Mouse (Mus musculus) midbrain, embryonic 16.5 days (tissue): Measurements from ENCODE around the gene Fam83g. TPM values are rescaled to one million over a fixed set of nuclear protein-coding genes. Genes with fewer than 3 reads are reported as not detected.
A peak's percentile ranks its signal among the peaks of the same experiment; 100 is the strongest.

ENCODE experiments used
- ATAC-seq: fragments of 200-750 bp; cut with Nextera tagmentation; 2 replicates; pipeline ENCODE4 v1.8.0; 2017; ENCODE audit warnings: moderate TSS enrichment
- H3K27ac ChIP-seq: fragments of 300-500 bp; sonication (generic); 2 replicates; pipeline ENCODE4 v1.5.1; 2014; ENCODE audit warnings: mild to moderate bottlenecking, low read length, mixed read lengths
- H3K27me3 ChIP-seq: fragments of 300-500 bp; sonication (generic); 2 replicates; pipeline ENCODE4 v1.6.1; 2014; ENCODE audit warnings: low read depth, low read length, mixed read lengths; ENCODE audit not compliant: control insufficient read depth, insufficient read depth
- H3K36me3 ChIP-seq: fragments of 300-500 bp; sonication (generic); 2 replicates; pipeline ENCODE4 v1.6.1; 2014; ENCODE audit warnings: mild to moderate bottlenecking, low read length, moderate library complexity, mixed read lengths; ENCODE audit not compliant: control insufficient read depth, insufficient read depth
- H3K4me1 ChIP-seq: fragments of 300-500 bp; sonication (generic); 2 replicates; pipeline ENCODE4 v1.6.1; 2014; ENCODE audit warnings: mild to moderate bottlenecking, low read length, mixed read lengths; ENCODE audit not compliant: control insufficient read depth, insufficient read depth
- H3K4me2 ChIP-seq: fragments of 300-500 bp; sonication (generic); 2 replicates; pipeline ENCODE4 v1.6.1; 2014; ENCODE audit warnings: mild to moderate bottlenecking, low read length, mixed read lengths
- H3K4me3 ChIP-seq: fragments of 300-500 bp; sonication (generic); 2 replicates; pipeline ENCODE4 v1.5.1; 2014; ENCODE audit warnings: low read depth, mild to moderate bottlenecking, low read length, moderate library complexity, mixed read lengths
- H3K9ac ChIP-seq: fragments of 300-500 bp; sonication (generic); 2 replicates; pipeline ENCODE4 v1.6.1; 2014; ENCODE audit warnings: low read depth, low read length, mixed read lengths
- H3K9me3 ChIP-seq: fragments of 300-500 bp; sonication (generic); replicated peaks from 2 replicates; pipeline ENCODE4 v1.6.1; 2014; ENCODE audit warnings: mild to moderate bottlenecking, low read length, mixed read lengths; ENCODE audit not compliant: control insufficient read depth, poor library complexity, severe bottlenecking
- WGBS: fragments of 180-500 bp; shearing (Covaris S2); extraction: QIAGEN DNeasy Blood & Tissue Kit; methylation state at CpG from one replicate; pipeline ENCODE4 v1.1.7; 2014; 5-methylcytosine and 5-hydroxymethylcytosine counted together
- polyA plus RNA-seq: library from polyadenylated mRNA; unstranded; fragments of >200 nt; fragmentation: Nextera tagmentation; extraction: Ambion mirVana; gene quantifications from 2 replicates; pipeline ENCODE4 v1.2.1, GENCODE M21; 2015

Fam83g gene
- polyA plus RNA-seq, 1 experiment from 2014 or later, result 0.26 TPM

- no peaks in the 10 kb centered on the region for H3K27me3 ChIP-seq
- no peak overlapping the region for H3K4me2 ChIP-seq
- no peaks in the 10 kb centered on the region for H3K4me1 ChIP-seq
- no peak overlapping the region for H3K9ac ChIP-seq
- no peak overlapping the region for H3K4me3 ChIP-seq
- H3K27ac ChIP-seq, result no peak overlapping the region
- H3K9me3 ChIP-seq, result no peaks in the 10 kb centered on the region
- ATAC-seq, result no peak
- WGBS, result 95% methylated on average over 4 of the region's 4 CpGs
- H3K36me3 ChIP-seq, result no peaks in the 10 kb centered on the region
Observed at GRCm38 (mm10) chr11:61649626-61650025, 34.3 kb upstream of the Fam83g start.

- H3K4me3 ChIP-seq, result no peak overlapping the region
- 88% methylated on average over 9 of the region's 9 CpGs for WGBS
- H3K9ac ChIP-seq, result no peak overlapping the region
- no peaks in the 10 kb centered on the region for H3K27me3 ChIP-seq
- no peak overlapping the region for H3K4me2 ChIP-seq
- no peaks in the 10 kb centered on the region for H3K9me3 ChIP-seq
- no peaks in the 10 kb centered on the region for H3K36me3 ChIP-seq
- no peak for ATAC-seq
- no peaks in the 10 kb centered on the region for H3K4me1 ChIP-seq
- no peak overlapping the region for H3K27ac ChIP-seq
Observed at GRCm38 (mm10) chr11:61650470-61651265, 33.2 kb upstream of the Fam83g start.

GRCm38 (mm10) chr11:61652216-61652615, 31.7 kb upstream of the Fam83g start:
- Histone ChIP-seq H3K27ac (no peak overlapping the region), H3K36me3 (no peaks in the 10 kb centered on the region), H3K4me2 (no peak overlapping the region), H3K9ac (no peak overlapping the region), H3K4me3 (no peak overlapping the region), H3K4me1 (no peaks in the 10 kb centered on the region), H3K9me3 (no peaks in the 10 kb centered on the region), H3K27me3 (no peaks in the 10 kb centered on the region)
- no peak for ATAC-seq
- 94% methylated on average over 5 of the region's 5 CpGs for WGBS

GRCm38 (mm10) chr11:61652686-61653447, 31.0 kb upstream of the Fam83g start, which contains the start of gene Grap:
Grap (plus strand) TSS chr11:61653265.
- Histone ChIP-seq H3K4me1 (no peaks in the 10 kb centered on the region), H3K27me3 (no peaks in the 10 kb centered on the region), H3K4me2 (no peak within 1 kb of the TSS), H3K36me3 (no peaks in the 10 kb centered on the region), H3K9me3 (no peaks in the 10 kb centered on the region), H3K4me3 (peak within 1 kb of the TSS; percentile 4; the same call in 1 of the 2 replicates), H3K9ac (no peak within 1 kb of the TSS), H3K27ac (no peak within 1 kb of the TSS)
- ATAC-seq, result no peak
- WGBS, result 75% methylated on average over 10 of the region's 10 CpGs

GRCm38 (mm10) chr11:61653568-61653967, 30.3 kb upstream of the Fam83g start:
- Histone ChIP-seq H3K9ac (no peak overlapping the region), H3K36me3 (no peaks in the 10 kb centered on the region), H3K27ac (no peak overlapping the region), H3K27me3 (no peaks in the 10 kb centered on the region), H3K9me3 (no peaks in the 10 kb centered on the region), H3K4me1 (no peaks in the 10 kb centered on the region), H3K4me3 (peak overlapping the region; percentile 4; the same call in 1 of the 2 replicates), H3K4me2 (no peak overlapping the region)
- no peak for ATAC-seq
- WGBS, result 62% methylated on average over 2 of the region's 2 CpGs

- Histone ChIP-seq H3K9ac (no peak overlapping the region), H3K4me2 (no peak overlapping the region), H3K36me3 (no peaks in the 10 kb centered on the region), H3K27me3 (no peaks in the 10 kb centered on the region), H3K4me3 (no peak overlapping the region), H3K9me3 (no peaks in the 10 kb centered on the region), H3K27ac (no peak overlapping the region), H3K4me1 (no peaks in the 10 kb centered on the region)
- WGBS, result 91% methylated on average over 4 of the region's 4 CpGs
- ATAC-seq, result no peak
Observed at GRCm38 (mm10) chr11:61654786-61655311, 29.0 kb upstream of the Fam83g start.

GRCm38 (mm10) chr11:61655649-61656048, 28.2 kb upstream of the Fam83g start:
- no peaks in the 10 kb centered on the region for H3K9me3 ChIP-seq
- no peak overlapping the region for H3K4me3 ChIP-seq
- WGBS, result 61% methylated on average over 4 of the region's 4 CpGs

GRCm38 (mm10) chr11:61656148-61656850, 27.6 kb upstream of the Fam83g start:
- Histone ChIP-seq H3K9me3 (no peaks in the 10 kb centered on the region), H3K27ac (no peak overlapping the region), H3K27me3 (no peaks in the 10 kb centered on the region), H3K9ac (no peak overlapping the region), H3K4me1 (no peaks in the 10 kb centered on the region), H3K4me3 (no peak overlapping the region), H3K36me3 (no peaks in the 10 kb centered on the region), H3K4me2 (no peak overlapping the region)
- no peak for ATAC-seq
- WGBS, result 75% methylated on average over 6 of the region's 6 CpGs

More at GRCm38 (mm10) chr11:61655649-61656048, 28.2 kb upstream of the Fam83g start:
- no peak for ATAC-seq
- Histone ChIP-seq H3K4me1 (no peaks in the 10 kb centered on the region), H3K27ac (no peak overlapping the region), H3K4me2 (no peak overlapping the region), H3K27me3 (no peaks in the 10 kb centered on the region), H3K9ac (no peak overlapping the region), H3K36me3 (no peaks in the 10 kb centered on the region)
